Mouse (Mus musculus): ENCODE measurements around the gene Fcer1g.

Gene Fcer1g

DNA sequence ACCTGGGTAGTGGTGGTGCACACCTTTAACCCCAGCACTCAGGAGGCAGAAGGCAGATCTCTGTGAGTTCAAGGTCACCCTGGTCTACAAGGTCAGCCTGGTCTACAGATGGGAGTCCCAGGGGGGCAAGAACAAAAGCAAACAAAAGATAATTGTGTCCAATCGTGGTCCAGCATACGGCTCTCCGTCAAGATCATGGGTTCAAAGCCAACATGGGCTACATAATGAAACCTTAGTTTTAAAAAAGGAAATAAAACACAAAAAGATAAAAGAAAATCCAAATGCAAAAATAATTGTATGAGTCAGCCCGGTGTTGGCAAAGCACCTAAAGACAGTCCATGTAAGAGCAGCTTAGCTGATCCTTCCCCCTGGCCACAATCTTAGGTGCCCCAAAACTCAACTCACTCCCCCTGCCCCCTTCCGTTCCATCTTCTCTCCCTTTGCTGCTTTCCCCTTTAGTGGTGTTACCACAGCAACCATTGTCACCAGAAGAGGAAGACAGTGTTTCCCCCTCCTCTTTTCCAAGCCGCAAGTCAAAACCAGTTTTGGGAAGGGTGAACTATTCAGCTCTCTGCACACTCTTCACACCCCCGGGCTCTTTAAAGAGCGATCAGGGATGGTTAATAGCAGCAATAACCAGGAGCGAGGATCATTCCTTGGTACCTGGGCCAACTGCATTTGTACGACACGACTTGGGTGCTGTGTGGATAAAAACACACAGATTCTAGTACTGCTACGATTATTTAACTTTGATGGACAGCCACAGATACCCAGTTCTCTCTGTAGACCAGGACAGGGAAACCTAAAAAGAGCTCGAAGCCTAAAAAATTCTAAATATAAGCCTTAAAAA is 46.1 kb downstream of the Fcer1g start:
- no peak for DNase-seq (ENCODE audit: low read depth, low spot score)

DNA sequence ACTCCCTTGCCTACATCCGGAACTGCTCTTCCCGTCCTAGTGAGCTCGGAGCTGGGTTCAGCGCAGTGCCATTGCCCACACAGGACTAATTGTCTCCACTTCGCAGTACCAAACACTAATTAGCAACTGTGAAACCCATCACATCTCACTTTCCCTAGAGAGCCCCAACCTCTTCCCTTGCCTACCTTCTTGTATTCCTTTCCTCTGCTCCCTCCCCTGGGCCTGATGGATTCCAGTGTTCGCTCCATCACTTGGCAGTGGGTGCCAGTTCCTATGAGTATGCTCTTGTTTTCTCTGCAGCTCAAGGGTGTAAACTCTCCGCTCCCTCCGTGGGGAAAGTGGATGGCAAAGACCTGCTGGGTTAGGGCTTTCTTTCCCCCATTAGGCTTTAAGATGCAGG is 48.5 kb downstream of the Fcer1g start:
- DNase-seq (ENCODE audit: low read depth, low spot score): no peak

DNA sequence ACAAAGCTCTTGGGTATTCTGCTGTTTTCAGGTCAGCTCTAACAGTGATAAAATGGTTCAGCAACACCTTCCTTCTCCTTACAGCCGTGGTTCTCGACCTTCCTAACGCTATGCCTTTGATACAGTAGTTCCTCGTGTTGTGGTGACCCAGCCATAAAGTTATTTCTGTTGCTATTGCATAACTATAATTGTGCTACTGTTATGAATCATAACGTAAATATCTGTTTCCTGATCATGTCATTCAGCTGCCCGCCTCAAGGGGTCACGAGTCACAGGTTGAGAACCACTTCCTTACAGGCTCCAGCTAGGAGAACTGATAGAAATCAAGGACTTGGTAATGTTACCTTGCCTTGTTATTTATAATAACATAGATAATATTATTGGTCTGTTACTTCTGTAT is 49.9 kb downstream of the Fcer1g start:
- DNase-seq (ENCODE audit: low read depth, low spot score): no peak

DNA sequence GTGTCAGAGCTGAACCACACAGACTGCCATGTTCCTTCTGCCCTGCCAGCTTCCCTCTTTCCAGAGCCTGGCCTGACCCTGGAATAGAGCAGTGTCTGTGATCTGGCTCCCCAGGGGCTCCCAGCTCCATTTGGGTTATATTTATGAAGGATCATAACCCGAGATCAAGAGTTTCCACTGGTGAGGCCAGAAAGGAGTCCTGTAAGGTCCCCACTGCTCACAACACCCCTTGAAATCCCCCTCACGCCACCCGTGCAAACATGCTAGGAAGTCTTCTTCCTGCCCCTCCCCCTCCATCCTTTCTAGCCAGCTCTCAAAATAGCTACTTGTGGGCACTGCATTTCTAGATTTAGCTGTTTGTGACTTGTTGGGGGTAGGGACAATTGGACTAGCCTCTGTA is 50.5 kb downstream of the Fcer1g start:
- DNase-seq (ENCODE audit: low read depth, low spot score): no peak

DNA sequence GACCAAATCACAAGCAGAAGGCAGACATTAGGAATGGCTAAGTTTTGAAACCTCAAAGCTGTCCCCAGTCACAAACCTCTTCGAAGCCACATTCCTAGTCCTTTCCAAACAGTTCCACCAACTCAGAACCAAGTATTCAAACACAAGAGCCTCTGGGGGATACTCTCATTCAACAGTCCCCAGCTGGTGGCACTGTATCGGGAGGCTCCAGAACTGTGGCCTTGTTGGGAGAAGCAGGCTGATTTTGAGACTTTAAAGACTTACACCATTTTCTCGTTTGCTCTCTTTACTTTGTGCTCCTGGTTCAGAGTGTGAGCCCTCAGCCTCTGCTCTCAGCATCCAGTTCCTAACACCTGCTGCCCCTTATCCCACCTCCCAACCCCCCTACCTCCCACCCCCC is 51.1 kb downstream of the Fcer1g start:
- DNase-seq (ENCODE audit: low read depth, low spot score): no peak
